Mouse (Mus musculus): Measurements from ENCODE around the gene Mybpc1.

The Mybpc1 gene

GRCm38 (mm10) chr10:88604943-88605342 is at the start of gene Mybpc1:
Mybpc1 (minus strand) TSS chr10:88605152.
- DNase-seq: no peak

GRCm38 (mm10) chr10:88645448-88645847 is 40.5 kb upstream of the Mybpc1 start:
- no peak for DNase-seq

GRCm38 (mm10) chr10:88631330-88631953 is 26.5 kb upstream of the Mybpc1 start:
- no peak for DNase-seq

GRCm38 (mm10) chr10:88630663-88631329 is 25.8 kb upstream of the Mybpc1 start:
- DNase-seq: no peak

- DNase-seq: no peak
These were observed 22.1 kb upstream of the Mybpc1 start for GRCm38 (mm10) chr10:88627052-88627451.

- DNase-seq: no peak
These were observed 21.2 kb upstream of the Mybpc1 start for GRCm38 (mm10) chr10:88626176-88626575.

GRCm38 (mm10) chr10:88624300-88624699 is 19.3 kb upstream of the Mybpc1 start:
- no peak for DNase-seq

- DNase-seq: no peak
These were observed 17.7 kb upstream of the Mybpc1 start for GRCm38 (mm10) chr10:88622624-88623023.

GRCm38 (mm10) chr10:88620809-88621208 is 15.9 kb upstream of the Mybpc1 start:
- no peak for DNase-seq

GRCm38 (mm10) chr10:88613051-88613450 is 8.1 kb upstream of the Mybpc1 start:
- DNase-seq: no peak

- DNase-seq: no peak
These were observed 1.7 kb upstream of the Mybpc1 start for GRCm38 (mm10) chr10:88606686-88607085.

GRCm38 (mm10) chr10:88606065-88606464 is 1.1 kb upstream of the Mybpc1 start:
- no peak for DNase-seq

GRCm38 (mm10) chr10:88603773-88604172 is 1.2 kb downstream of the Mybpc1 start:
- DNase-seq: no peak

- DNase-seq: no peak
These were observed 1.7 kb downstream of the Mybpc1 start for GRCm38 (mm10) chr10:88603256-88603655.

- DNase-seq: no peak
These were observed 4.4 kb downstream of the Mybpc1 start for GRCm38 (mm10) chr10:88600591-88600990.

GRCm38 (mm10) chr10:88592316-88592715 is 12.6 kb downstream of the Mybpc1 start:
- no peak for DNase-seq

- no peak for DNase-seq
These were observed 13.9 kb downstream of the Mybpc1 start for GRCm38 (mm10) chr10:88591042-88591441.

GRCm38 (mm10) chr10:88584469-88584868 is 20.5 kb downstream of the Mybpc1 start:
- DNase-seq: peak; percentile 31 to 50

- no peak for DNase-seq
These were observed 24.2 kb downstream of the Mybpc1 start for GRCm38 (mm10) chr10:88580786-88581185.

- DNase-seq: no peak
These were observed 26.3 kb downstream of the Mybpc1 start for GRCm38 (mm10) chr10:88578651-88579050.

GRCm38 (mm10) chr10:88574115-88574635 is 30.8 kb downstream of the Mybpc1 start:
- no peak for DNase-seq

- DNase-seq: no peak
These were observed 32.8 kb downstream of the Mybpc1 start for GRCm38 (mm10) chr10:88572123-88572522.

- DNase-seq: no peak
These were observed 47.9 kb downstream of the Mybpc1 start for GRCm38 (mm10) chr10:88557046-88557445.

GRCm38 (mm10) chr10:88552738-88553137 is 52.2 kb downstream of the Mybpc1 start:
- no peak for DNase-seq

Measured in thymus, postnatal 36 days (tissue).